Mouse (Mus musculus) forebrain, embryonic 10.5 days (tissue): ENCODE data around the gene Prpf40b. TPM values are rescaled to one million over a fixed set of nuclear protein-coding genes. Genes with fewer than 3 reads are reported as not detected.

ENCODE experiments used
- polyA plus RNA-seq: library from polyadenylated mRNA; unstranded; fragments of >200 nt; fragmentation: Nextera tagmentation; extraction: Ambion mirVana; gene quantifications from 2 replicates; pipeline ENCODE4 v1.2.1, GENCODE M21; 2016

Gene Prpf40b
- polyA plus RNA-seq, 1 experiment from 2014 or later = 62.2 TPM

Other genes with a start within 250 kb of the Prpf40b start
- 0.20 and 0.33 TPM in 2 replicates for gene Prph, start 239.9 kb upstream of the Prpf40b start, polyA plus RNA-seq
- 51.1 and 53.1 TPM in 2 replicates for gene Troap, start 220.5 kb upstream of the Prpf40b start, polyA plus RNA-seq
- 0.12 TPM in 1 of 2 replicates, not detected in the other for gene C1ql4, start 207.3 kb upstream of the Prpf40b start, polyA plus RNA-seq
- 1.0 and 1.2 TPM in 2 replicates for gene Dnajc22, start 201.9 kb upstream of the Prpf40b start, polyA plus RNA-seq
- gene Spats2, start 169.2 kb upstream of the Prpf40b start, polyA plus RNA-seq = 53.5 and 56.5 TPM in 2 replicates
- 0.17 TPM in 1 of 2 replicates, not detected in the other for gene Kcnh3, start 70.2 kb upstream of the Prpf40b start, polyA plus RNA-seq
- 192 and 203 TPM in 2 replicates for gene Mcrs1, start 43.1 kb upstream of the Prpf40b start, polyA plus RNA-seq
- 0.11 and 0.17 TPM in 2 replicates for gene Fam186b, start 801 bp downstream of the Prpf40b start, polyA plus RNA-seq
- 14.3 and 16.9 TPM in 2 replicates for gene Fmnl3, start 75.4 kb downstream of the Prpf40b start, polyA plus RNA-seq
- 267 and 272 TPM in 2 replicates for gene Tmbim6, start 97.8 kb downstream of the Prpf40b start, polyA plus RNA-seq
- gene Nckap5l, start 162.7 kb downstream of the Prpf40b start, polyA plus RNA-seq = 10.9 and 13.7 TPM in 2 replicates
- 19.6 and 20.5 TPM in 2 replicates for gene Bcdin3d, start 179.6 kb downstream of the Prpf40b start, polyA plus RNA-seq
- gene Faim2, start 233.1 kb downstream of the Prpf40b start, polyA plus RNA-seq = 0.32 and 0.44 TPM in 2 replicates